Mouse (Mus musculus): ENCODE measurements at regions not wholly inside any gene's neighbourhood (a gene's known extent, or its start where the extent isn't known, plus 50 kb on each side); places are given as distances from the start of the nearest gene placed in this dataset.

- WGBS = 21% methylated on average over 1 of the region's 1 CpGs
- H3K36me3 ChIP-seq (ENCODE audit: control insufficient read depth, insufficient read depth, low read length) = no peaks in the 10 kb centered on the region
Measured at GRCm38 (mm10) chrX:133787112-133787511, 63.7 kb upstream of the Tnmd start.

GRCm38 (mm10) chrX:133754026-133754425 is 65.2 kb upstream of the Pcdh19 start:
- no peaks in the 10 kb centered on the region for H3K36me3 ChIP-seq (ENCODE audit: control insufficient read depth, insufficient read depth, low read length)
- H3K4me3 ChIP-seq (replicated peaks; ENCODE audit: low read length) = no peak overlapping the region
- no peak overlapping the region for H3K27ac ChIP-seq (replicated peaks; ENCODE audit: low read depth, low read length)
- no peaks in the 10 kb centered on the region for H3K4me1 ChIP-seq (ENCODE audit: control insufficient read depth, insufficient read depth, low read length)
- TF ChIP-seq POLR2A (IDR thresholded peaks at IDR 0.05; ENCODE audit: borderline replicate concordance, extremely low read depth, insufficient read depth, insufficient read length) = no peak
- H3K27me3 ChIP-seq (ENCODE audit: control insufficient read depth, insufficient read depth, low read length) = no peaks in the 10 kb centered on the region
- WGBS = 71% methylated on average over 1 of the region's 1 CpGs
- ATAC-seq (ENCODE audit: low FRiP score, low read depth) (no peak), DNase-seq (ENCODE audit: low spot score) (peak; percentile 59)
- no peak overlapping the region for H3K4me2 ChIP-seq (replicated peaks; ENCODE audit: low read depth, low read length, severe bottlenecking)
- no peaks in the 10 kb centered on the region for H3K9me3 ChIP-seq (ENCODE audit: control insufficient read depth, low read length)
- H3K9ac ChIP-seq (ENCODE audit: low read depth, low read length, severe bottlenecking) = no peak overlapping the region

More at GRCm38 (mm10) chrX:133787112-133787511, 63.7 kb upstream of the Tnmd start:
- Histone ChIP-seq H3K9ac (ENCODE audit: low read depth, low read length, severe bottlenecking) (no peak overlapping the region), H3K9me3 (ENCODE audit: control insufficient read depth, low read length) (no peaks in the 10 kb centered on the region), H3K4me3 (replicated peaks; ENCODE audit: low read length) (no peak overlapping the region), H3K27ac (replicated peaks; ENCODE audit: low read depth, low read length) (no peak overlapping the region), H3K4me1 (ENCODE audit: control insufficient read depth, insufficient read depth, low read length) (no peaks in the 10 kb centered on the region), H3K4me2 (replicated peaks; ENCODE audit: low read depth, low read length, severe bottlenecking) (no peak overlapping the region), H3K27me3 (ENCODE audit: control insufficient read depth, insufficient read depth, low read length) (no peaks in the 10 kb centered on the region)
- ATAC-seq (ENCODE audit: low FRiP score, low read depth) (no peak), DNase-seq (ENCODE audit: low spot score) (peak; percentile 39)
- TF ChIP-seq POLR2A (IDR thresholded peaks at IDR 0.05; ENCODE audit: borderline replicate concordance, extremely low read depth, insufficient read depth, insufficient read length) = no peak

GRCm38 (mm10) chrX:133752232-133752631 is 63.4 kb upstream of the Pcdh19 start:
- no peak for ATAC-seq (ENCODE audit: low FRiP score, low read depth)
- Histone ChIP-seq H3K27ac (replicated peaks; ENCODE audit: low read depth, low read length) (no peak overlapping the region), H3K4me1 (ENCODE audit: control insufficient read depth, insufficient read depth, low read length) (no peaks in the 10 kb centered on the region), H3K4me2 (replicated peaks; ENCODE audit: low read depth, low read length, severe bottlenecking) (no peak overlapping the region), H3K4me3 (replicated peaks; ENCODE audit: low read length) (no peak overlapping the region), H3K27me3 (ENCODE audit: control insufficient read depth, insufficient read depth, low read length) (no peaks in the 10 kb centered on the region), H3K9ac (ENCODE audit: low read depth, low read length, severe bottlenecking) (no peak overlapping the region), H3K36me3 (ENCODE audit: control insufficient read depth, insufficient read depth, low read length) (no peaks in the 10 kb centered on the region), H3K9me3 (ENCODE audit: control insufficient read depth, low read length) (no peaks in the 10 kb centered on the region)
- DNase-seq (ENCODE audit: low spot score) = no peak
- WGBS = 57% methylated on average over 3 of the region's 3 CpGs
- no peak for TF ChIP-seq POLR2A (IDR thresholded peaks at IDR 0.05; ENCODE audit: borderline replicate concordance, extremely low read depth, insufficient read depth, insufficient read length)

GRCm38 (mm10) chrX:133743446-133743845 is 54.7 kb upstream of the Pcdh19 start:
- ATAC-seq (ENCODE audit: low FRiP score, low read depth) (no peak), DNase-seq (ENCODE audit: low spot score) (no peak)
- no peaks in the 10 kb centered on the region for H3K4me1 ChIP-seq (ENCODE audit: control insufficient read depth, insufficient read depth, low read length)
- no peak overlapping the region for H3K4me3 ChIP-seq (replicated peaks; ENCODE audit: low read length)
- no peak overlapping the region for H3K9ac ChIP-seq (ENCODE audit: low read depth, low read length, severe bottlenecking)
- TF ChIP-seq POLR2A (IDR thresholded peaks at IDR 0.05; ENCODE audit: borderline replicate concordance, extremely low read depth, insufficient read depth, insufficient read length) = no peak
- H3K27ac ChIP-seq (replicated peaks; ENCODE audit: low read depth, low read length) = no peak overlapping the region
- no peaks in the 10 kb centered on the region for H3K9me3 ChIP-seq (ENCODE audit: control insufficient read depth, low read length)
- H3K4me2 ChIP-seq (replicated peaks; ENCODE audit: low read depth, low read length, severe bottlenecking) = no peak overlapping the region
- H3K36me3 ChIP-seq (ENCODE audit: control insufficient read depth, insufficient read depth, low read length) = no peaks in the 10 kb centered on the region
- no peaks in the 10 kb centered on the region for H3K27me3 ChIP-seq (ENCODE audit: control insufficient read depth, insufficient read depth, low read length)

GRCm38 (mm10) chrX:133738980-133739632 is 50.3 kb upstream of the Pcdh19 start:
- Histone ChIP-seq H3K36me3 (ENCODE audit: control insufficient read depth, insufficient read depth, low read length) (no peaks in the 10 kb centered on the region), H3K9me3 (ENCODE audit: control insufficient read depth, low read length) (no peaks in the 10 kb centered on the region), H3K4me3 (replicated peaks; ENCODE audit: low read length) (no peak overlapping the region), H3K4me1 (ENCODE audit: control insufficient read depth, insufficient read depth, low read length) (no peaks in the 10 kb centered on the region), H3K27me3 (ENCODE audit: control insufficient read depth, insufficient read depth, low read length) (no peaks in the 10 kb centered on the region), H3K9ac (ENCODE audit: low read depth, low read length, severe bottlenecking) (no peak overlapping the region), H3K4me2 (replicated peaks; ENCODE audit: low read depth, low read length, severe bottlenecking) (no peak overlapping the region), H3K27ac (replicated peaks; ENCODE audit: low read depth, low read length) (no peak overlapping the region)
- 66% methylated on average over 6 of the region's 6 CpGs for WGBS
- DNase-seq (ENCODE audit: low spot score) (no peak), ATAC-seq (ENCODE audit: low FRiP score, low read depth) (no peak)
- TF ChIP-seq POLR2A (IDR thresholded peaks at IDR 0.05; ENCODE audit: borderline replicate concordance, extremely low read depth, insufficient read depth, insufficient read length) = no peak

Measured in limb, embryonic 14.5 days (tissue).